Mouse (Mus musculus): ENCODE measurements around the gene Tcf7l1. TPM values are rescaled to one million over a fixed set of nuclear protein-coding genes. Genes with fewer than 3 reads are reported as not detected.

Gene Tcf7l1
- polyA plus RNA-seq, 1 experiment from 2014 or later = 42.4 TPM

DNA sequence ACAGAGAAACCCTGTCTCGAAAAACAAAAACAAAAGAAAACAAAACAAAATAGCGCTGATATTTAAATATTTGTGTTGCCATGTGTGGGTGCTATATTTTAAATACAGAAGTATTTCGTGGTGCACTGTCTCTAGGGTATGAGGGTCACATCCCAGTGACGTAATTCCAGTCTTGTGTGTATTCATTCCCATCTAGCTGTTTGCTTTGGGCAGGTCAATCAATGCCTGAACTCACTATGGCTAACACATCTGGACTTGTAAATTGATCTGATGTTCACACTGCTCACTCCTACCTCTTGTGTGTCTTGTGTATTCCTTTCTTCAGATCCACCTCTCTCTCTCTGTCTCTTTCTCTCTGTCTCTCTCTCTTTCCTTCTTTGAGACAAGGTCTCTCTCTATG lies 11.8 kb downstream of the Tcf7l1 start:
- DNase-seq (ENCODE audit: low spot score) (no peak), ATAC-seq (ENCODE audit: insufficient number of reproducible peaks, low FRiP score, low TSS enrichment, low read depth) (no peak)
- WGBS = 98% methylated on average over 4 of the region's 4 CpGs
- no peak overlapping the region for H3K27ac ChIP-seq (replicated peaks; ENCODE audit: low read depth, low read length)
- peaks cover 18% of the 10 kb centered on the region for H3K36me3 ChIP-seq (ENCODE audit: control insufficient read depth, insufficient read depth, low read length)
- H3K27me3 ChIP-seq (ENCODE audit: control insufficient read depth, insufficient read depth, low read length) = no peaks in the 10 kb centered on the region
- 0 out of 2 replicates have a peak, but pooled peaks cover 3% of the 10 kb centered on the region for H3K9me3 ChIP-seq (ENCODE audit: control insufficient read depth, low read length)
- H3K4me3 ChIP-seq (ENCODE audit: low read depth, low read length) = no peak overlapping the region
- H3K4me1 ChIP-seq (ENCODE audit: control insufficient read depth, insufficient read depth, low read length) = no peaks in the 10 kb centered on the region; the same call in 1 of the 2 replicates
- H3K4me2 ChIP-seq (ENCODE audit: low read depth, severe bottlenecking) = no peak overlapping the region
- H3K9ac ChIP-seq (ENCODE audit: low read length) = no peak overlapping the region

DNA sequence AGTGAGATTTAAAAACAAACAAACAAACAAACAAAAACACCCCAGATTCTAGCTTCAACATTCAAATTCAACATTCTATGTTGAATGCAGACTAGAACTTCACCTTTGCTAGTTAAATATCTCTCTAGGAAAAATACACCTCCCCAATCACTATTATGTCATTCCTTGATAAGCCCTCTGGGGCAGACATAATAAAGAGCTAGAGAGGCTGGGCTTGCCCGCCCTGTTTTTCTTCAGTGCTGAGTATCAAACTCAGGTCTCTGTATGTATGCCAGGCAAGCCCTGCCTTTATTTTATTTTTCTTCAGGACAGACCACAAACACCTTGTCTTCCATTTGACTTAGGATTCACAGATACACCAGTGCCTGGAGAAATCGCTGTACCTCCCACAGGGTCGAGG lies 14.8 kb downstream of the Tcf7l1 start:
- peaks cover 9% of the 10 kb centered on the region for H3K36me3 ChIP-seq (ENCODE audit: control insufficient read depth, insufficient read depth, low read length)
- no peak overlapping the region for H3K4me3 ChIP-seq (ENCODE audit: low read depth, low read length)
- H3K4me2 ChIP-seq (ENCODE audit: low read depth, severe bottlenecking) = no peak overlapping the region
- WGBS = 66% methylated on average over 3 of the region's 3 CpGs
- H3K9me3 ChIP-seq (ENCODE audit: control insufficient read depth, low read length) = no peaks in the 10 kb centered on the region
- no peak for ATAC-seq (ENCODE audit: insufficient number of reproducible peaks, low FRiP score, low TSS enrichment, low read depth)
- peaks cover 8% of the 10 kb centered on the region for H3K4me1 ChIP-seq (ENCODE audit: control insufficient read depth, insufficient read depth, low read length)
- DNase-seq (ENCODE audit: low spot score) = no peak
- H3K27ac ChIP-seq (replicated peaks; ENCODE audit: low read depth, low read length) = no peak overlapping the region
- no peak overlapping the region for H3K9ac ChIP-seq (ENCODE audit: low read length)
- H3K27me3 ChIP-seq (ENCODE audit: control insufficient read depth, insufficient read depth, low read length) = no peaks in the 10 kb centered on the region

DNA sequence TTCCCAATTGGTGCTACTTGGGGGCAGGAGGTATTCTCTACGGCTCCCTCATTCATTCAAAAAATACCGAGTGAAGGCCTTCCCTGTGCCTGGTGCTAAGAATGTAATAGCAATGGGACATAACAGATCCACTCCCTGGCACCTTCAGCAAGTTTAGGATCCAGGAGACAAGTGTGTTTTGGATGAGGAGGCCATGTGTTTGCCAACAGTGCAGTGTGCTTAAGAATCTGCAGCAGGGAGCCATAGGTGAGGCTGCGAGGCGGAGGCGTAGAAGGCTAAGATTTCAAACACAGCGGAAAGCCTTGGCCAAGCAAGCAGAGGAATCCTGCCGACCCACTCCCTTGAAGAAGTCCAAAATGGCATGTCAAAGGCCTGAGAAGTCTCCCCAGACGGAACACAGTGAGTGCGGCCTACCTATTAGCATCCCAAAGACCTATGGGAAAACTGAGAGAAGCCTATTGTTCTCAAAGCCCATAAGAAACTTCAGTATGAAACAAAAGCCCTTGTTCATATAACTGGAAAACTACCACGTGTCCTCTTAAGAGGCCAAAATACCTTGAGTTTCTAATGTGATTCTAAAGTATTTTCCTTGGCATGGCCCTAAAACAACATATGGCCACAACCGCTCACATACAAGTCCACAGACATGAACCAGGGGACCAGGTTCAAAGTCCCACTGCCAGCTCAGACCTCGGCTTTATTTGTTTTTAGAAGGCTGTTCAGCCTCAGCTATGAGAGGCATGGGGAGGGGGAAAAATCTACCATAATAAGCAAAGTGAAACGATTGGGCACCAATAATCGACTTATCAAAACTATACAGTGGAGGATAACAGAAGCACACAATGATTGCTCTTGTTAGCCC lies 18.9 kb downstream of the Tcf7l1 start:
- Histone ChIP-seq H3K4me3 (ENCODE audit: low read depth, low read length) (no peak overlapping the region), H3K4me1 (ENCODE audit: control insufficient read depth, insufficient read depth, low read length) (peaks cover 25% of the 10 kb centered on the region), H3K36me3 (ENCODE audit: control insufficient read depth, insufficient read depth, low read length) (peaks cover 3% of the 10 kb centered on the region; the same call in 1 of the 2 replicates), H3K4me2 (ENCODE audit: low read depth, severe bottlenecking) (no peak overlapping the region), H3K9me3 (ENCODE audit: control insufficient read depth, low read length) (no peaks in the 10 kb centered on the region), H3K27ac (replicated peaks; ENCODE audit: low read depth, low read length) (peak overlapping the region; percentile 64), H3K27me3 (ENCODE audit: control insufficient read depth, insufficient read depth, low read length) (no peaks in the 10 kb centered on the region), H3K9ac (ENCODE audit: low read length) (no peak overlapping the region)
- DNase-seq (ENCODE audit: low spot score) (no peak), ATAC-seq (ENCODE audit: insufficient number of reproducible peaks, low FRiP score, low TSS enrichment, low read depth) (no peak)
- WGBS = 89% methylated on average over 14 of the region's 14 CpGs

DNA sequence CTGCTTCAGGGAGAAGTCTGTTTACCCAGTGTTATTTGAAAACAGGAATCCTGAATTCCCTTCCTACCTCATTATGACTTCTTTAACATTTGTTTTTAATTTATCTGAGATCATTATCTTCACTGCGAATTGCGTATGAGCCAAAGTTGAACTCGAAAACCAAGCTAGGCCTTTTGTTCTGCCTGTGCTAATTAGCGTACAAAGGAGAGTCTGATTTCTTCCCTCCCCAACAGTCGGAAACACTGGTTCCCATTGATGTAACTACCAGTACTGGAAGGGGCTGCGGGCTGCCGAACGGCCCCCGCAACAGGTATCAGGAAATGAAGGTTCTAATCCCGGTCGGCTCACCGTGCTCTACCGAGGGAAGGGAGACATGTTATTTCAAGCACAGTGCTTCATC lies 19.7 kb downstream of the Tcf7l1 start:
- DNase-seq (ENCODE audit: low spot score) (no peak), ATAC-seq (ENCODE audit: insufficient number of reproducible peaks, low FRiP score, low TSS enrichment, low read depth) (no peak)
- no peaks in the 10 kb centered on the region for H3K9me3 ChIP-seq (ENCODE audit: control insufficient read depth, low read length)
- no peak overlapping the region for H3K4me3 ChIP-seq (ENCODE audit: low read depth, low read length)
- H3K27ac ChIP-seq (replicated peaks; ENCODE audit: low read depth, low read length) = peak overlapping the region; percentile 64
- peaks cover 3% of the 10 kb centered on the region; the same call in 1 of the 2 replicates for H3K36me3 ChIP-seq (ENCODE audit: control insufficient read depth, insufficient read depth, low read length)
- H3K4me1 ChIP-seq (ENCODE audit: control insufficient read depth, insufficient read depth, low read length) = peaks cover 25% of the 10 kb centered on the region
- no peak overlapping the region for H3K9ac ChIP-seq (ENCODE audit: low read length)
- no peaks in the 10 kb centered on the region for H3K27me3 ChIP-seq (ENCODE audit: control insufficient read depth, insufficient read depth, low read length)
- WGBS = 54% methylated on average over 13 of the region's 13 CpGs
- H3K4me2 ChIP-seq (ENCODE audit: low read depth, severe bottlenecking) = no peak overlapping the region

DNA sequence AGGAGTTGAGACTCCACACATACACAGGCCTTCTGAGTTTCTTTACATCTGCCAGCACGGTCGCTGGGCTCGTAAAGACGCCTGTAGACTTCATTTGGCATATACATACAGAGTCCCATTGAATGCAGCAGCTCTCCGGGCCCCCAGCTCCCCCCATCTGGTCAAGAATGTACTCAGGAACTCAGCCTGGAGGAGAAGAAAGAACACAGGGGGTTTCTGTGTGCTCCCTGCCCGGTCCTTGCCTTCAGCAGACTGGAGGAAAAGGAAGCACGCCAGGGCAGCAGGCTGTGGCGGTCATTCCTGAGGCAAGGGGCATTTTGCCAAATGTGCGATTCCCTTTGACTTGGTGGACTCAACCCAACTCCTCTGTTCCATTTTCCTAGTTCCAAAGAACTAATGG lies 20.2 kb downstream of the Tcf7l1 start:
- Histone ChIP-seq H3K9ac (ENCODE audit: low read length) (no peak overlapping the region), H3K27ac (replicated peaks; ENCODE audit: low read depth, low read length) (peak overlapping the region; percentile 64; the same call in 1 of the 2 replicates), H3K27me3 (ENCODE audit: control insufficient read depth, insufficient read depth, low read length) (no peaks in the 10 kb centered on the region), H3K4me3 (ENCODE audit: low read depth, low read length) (no peak overlapping the region), H3K9me3 (ENCODE audit: control insufficient read depth, low read length) (no peaks in the 10 kb centered on the region), H3K4me1 (ENCODE audit: control insufficient read depth, insufficient read depth, low read length) (peaks cover 29% of the 10 kb centered on the region), H3K4me2 (ENCODE audit: low read depth, severe bottlenecking) (no peak overlapping the region), H3K36me3 (ENCODE audit: control insufficient read depth, insufficient read depth, low read length) (peaks cover 3% of the 10 kb centered on the region; the same call in 1 of the 2 replicates)
- ATAC-seq (ENCODE audit: insufficient number of reproducible peaks, low FRiP score, low TSS enrichment, low read depth) = peak; percentile 36; the same call in 1 of the 2 replicates
- 71% methylated on average over 9 of the region's 9 CpGs for WGBS
- peak; percentile 40 for DNase-seq (ENCODE audit: low spot score)

DNA sequence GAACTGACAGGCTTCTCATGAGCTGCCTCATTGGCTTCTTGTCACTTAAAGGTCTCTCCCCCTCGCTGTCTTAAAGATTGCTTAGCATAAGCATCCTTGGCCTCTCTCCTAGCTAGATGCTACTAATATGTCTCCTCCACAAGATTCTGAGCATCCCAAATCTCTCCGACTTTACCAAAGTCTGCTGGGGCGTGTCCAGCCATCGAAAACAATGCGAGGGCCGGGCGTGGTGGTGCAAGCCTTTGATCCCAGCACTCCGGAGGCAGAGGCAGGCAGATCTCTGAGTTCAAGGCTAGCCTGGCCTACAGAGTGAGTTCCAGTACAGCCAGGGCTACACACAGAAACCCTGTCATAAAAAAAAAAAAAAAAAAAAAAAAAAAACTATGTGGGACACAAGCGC lies 21.0 kb downstream of the Tcf7l1 start:
- no peak overlapping the region; the same call in 1 of the 2 replicates for H3K27ac ChIP-seq (replicated peaks; ENCODE audit: low read depth, low read length)
- H3K9ac ChIP-seq (ENCODE audit: low read length) = no peak overlapping the region
- H3K27me3 ChIP-seq (ENCODE audit: control insufficient read depth, insufficient read depth, low read length) = no peaks in the 10 kb centered on the region
- ATAC-seq (ENCODE audit: insufficient number of reproducible peaks, low FRiP score, low TSS enrichment, low read depth) (no peak), DNase-seq (ENCODE audit: low spot score) (no peak)
- H3K4me3 ChIP-seq (ENCODE audit: low read depth, low read length) = no peak overlapping the region
- no peaks in the 10 kb centered on the region for H3K9me3 ChIP-seq (ENCODE audit: control insufficient read depth, low read length)
- WGBS = 93% methylated on average over 9 of the region's 9 CpGs
- H3K4me2 ChIP-seq (ENCODE audit: low read depth, severe bottlenecking) = no peak overlapping the region
- H3K36me3 ChIP-seq (ENCODE audit: control insufficient read depth, insufficient read depth, low read length) = peaks cover 3% of the 10 kb centered on the region; the same call in 1 of the 2 replicates
- H3K4me1 ChIP-seq (ENCODE audit: control insufficient read depth, insufficient read depth, low read length) = peaks cover 31% of the 10 kb centered on the region

DNA sequence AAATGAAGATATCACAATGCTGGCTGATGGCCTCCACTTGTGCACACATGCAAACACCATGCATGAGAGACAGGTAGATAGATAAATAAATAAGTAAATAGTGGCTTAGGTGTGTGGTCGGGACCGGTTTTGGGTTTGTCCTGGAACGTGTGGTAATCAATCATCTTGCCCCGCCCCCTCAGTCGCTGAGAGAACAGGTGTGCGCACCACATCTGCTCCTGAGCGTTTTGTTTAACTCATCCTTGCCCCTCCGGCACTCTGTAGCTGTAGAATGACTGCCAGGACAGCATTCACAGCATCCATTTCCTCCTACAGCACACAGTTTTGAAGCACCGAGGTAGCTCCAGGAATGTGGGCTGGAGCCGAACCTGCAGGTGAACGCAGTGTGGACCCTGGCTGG lies 25.4 kb downstream of the Tcf7l1 start:
- Histone ChIP-seq H3K4me1 (ENCODE audit: control insufficient read depth, insufficient read depth, low read length) (peaks cover 25% of the 10 kb centered on the region), H3K27me3 (ENCODE audit: control insufficient read depth, insufficient read depth, low read length) (no peaks in the 10 kb centered on the region), H3K9ac (ENCODE audit: low read length) (no peak overlapping the region), H3K36me3 (ENCODE audit: control insufficient read depth, insufficient read depth, low read length) (no peaks in the 10 kb centered on the region), H3K4me2 (ENCODE audit: low read depth, severe bottlenecking) (no peak overlapping the region), H3K9me3 (ENCODE audit: control insufficient read depth, low read length) (no peaks in the 10 kb centered on the region), H3K4me3 (ENCODE audit: low read depth, low read length) (no peak overlapping the region), H3K27ac (replicated peaks; ENCODE audit: low read depth, low read length) (no peak overlapping the region)
- ATAC-seq (ENCODE audit: insufficient number of reproducible peaks, low FRiP score, low TSS enrichment, low read depth) (peak; percentile 46; the same call in 1 of the 2 replicates), DNase-seq (ENCODE audit: low spot score) (peak; percentile 44)
- 46% methylated on average over 11 of the region's 11 CpGs for WGBS

DNA sequence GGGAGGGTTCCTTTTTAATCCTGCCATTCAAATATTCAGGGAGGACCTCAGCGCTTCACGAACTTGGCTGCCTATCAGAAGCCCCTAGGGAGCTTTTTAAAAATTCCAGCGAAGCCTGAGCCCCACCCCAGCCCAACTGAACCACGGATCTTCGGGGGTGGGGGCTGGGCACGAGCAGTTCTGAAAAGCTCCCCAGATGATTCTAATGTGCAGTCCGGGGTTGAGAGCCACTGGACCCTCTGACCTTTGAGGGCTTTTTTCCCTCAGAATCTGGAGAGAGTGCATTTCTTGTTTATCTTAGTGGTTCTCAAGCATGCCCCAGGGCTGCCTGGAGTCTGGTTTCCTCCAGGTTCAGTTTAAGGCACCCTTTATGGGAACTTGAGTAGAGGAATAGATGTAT lies 27.4 kb downstream of the Tcf7l1 start:
- Histone ChIP-seq H3K4me1 (ENCODE audit: control insufficient read depth, insufficient read depth, low read length) (peaks cover 15% of the 10 kb centered on the region), H3K27me3 (ENCODE audit: control insufficient read depth, insufficient read depth, low read length) (no peaks in the 10 kb centered on the region), H3K36me3 (ENCODE audit: control insufficient read depth, insufficient read depth, low read length) (no peaks in the 10 kb centered on the region), H3K9ac (ENCODE audit: low read length) (no peak overlapping the region), H3K4me2 (ENCODE audit: low read depth, severe bottlenecking) (no peak overlapping the region), H3K9me3 (ENCODE audit: control insufficient read depth, low read length) (no peaks in the 10 kb centered on the region), H3K27ac (replicated peaks; ENCODE audit: low read depth, low read length) (no peak overlapping the region), H3K4me3 (ENCODE audit: low read depth, low read length) (no peak overlapping the region)
- ATAC-seq (ENCODE audit: insufficient number of reproducible peaks, low FRiP score, low TSS enrichment, low read depth) (no peak), DNase-seq (ENCODE audit: low spot score) (no peak)
- 22% methylated on average over 7 of the region's 7 CpGs for WGBS
